Mouse (Mus musculus): ENCODE measurements around the gene Tnnc2. TPM values are rescaled to one million over a fixed set of nuclear protein-coding genes. Genes with fewer than 3 reads are reported as not detected.
"Not testable (repeated sequence)": the region's sequence is repeated elsewhere in the genome, so short reads cannot be mapped to it uniquely, and the experiment has no call there.

Gene Tnnc2
- polyA plus RNA-seq, 1 experiment from 2014 or later, result 6.5 TPM

DNA sequence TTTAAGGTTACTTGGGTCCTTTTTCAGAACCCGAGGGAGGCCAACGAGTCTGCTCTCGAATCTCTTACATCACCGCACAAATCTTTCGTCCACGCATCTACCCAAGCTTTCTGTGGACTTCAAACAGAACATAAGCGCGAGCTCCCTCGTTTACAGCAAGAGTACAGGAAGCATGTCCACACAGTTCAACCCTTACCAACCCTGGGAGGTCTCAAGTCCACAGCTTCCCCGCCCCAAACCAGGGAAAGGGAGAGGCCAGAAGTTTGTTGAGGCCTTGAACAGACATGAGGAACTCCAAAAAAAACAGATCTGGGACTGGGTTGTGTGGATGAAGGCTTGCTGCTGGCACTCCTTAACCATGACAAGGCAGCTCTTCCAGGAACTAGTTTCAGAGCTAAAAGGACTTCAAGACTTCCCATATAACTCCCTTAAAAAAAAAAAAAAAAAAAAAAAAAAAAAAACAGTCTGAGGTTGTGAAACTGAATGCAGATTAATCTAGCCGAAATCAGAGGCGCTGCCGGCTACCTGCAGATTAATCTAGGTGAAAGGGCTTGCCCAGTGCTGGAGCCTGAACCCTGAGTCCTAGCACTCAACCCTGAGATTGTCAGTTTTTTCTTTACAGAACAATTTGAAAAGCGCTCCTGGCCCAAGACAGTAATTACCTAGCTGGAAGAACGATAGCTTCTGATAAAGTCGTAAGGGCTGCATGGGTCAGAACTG lies 23.6 kb upstream of the Tnnc2 start:
- Histone ChIP-seq H3K4me2 (ENCODE audit: low read depth, low read length) (peak overlapping the region; percentile 77), H3K27me3 (ENCODE audit: insufficient read depth, low read length) (no peaks in the 10 kb centered on the region), H3K27ac (ENCODE audit: low read depth) (peak overlapping the region; percentile 93), H3K4me3 (ENCODE audit: low read depth, low read length) (peak overlapping the region; percentile 85), H3K9ac (replicated peaks) (peak overlapping the region; percentile 82), H3K9me3 (ENCODE audit: low read length) (no peaks in the 10 kb centered on the region), H3K4me1 (ENCODE audit: insufficient read depth) (peaks cover 29% of the 10 kb centered on the region), H3K36me3 (replicated peaks; ENCODE audit: insufficient read depth, low read length) (peaks cover 21% of the 10 kb centered on the region)
- DNase-seq (no peak), ATAC-seq (no peak)
- no peak for TF ChIP-seq CTCF (IDR thresholded peaks at IDR 0.05; ENCODE audit: low read depth)
- WGBS (ENCODE audit: insufficient replicate concordance), result 73% methylated on average over 16 of the region's 16 CpGs

DNA sequence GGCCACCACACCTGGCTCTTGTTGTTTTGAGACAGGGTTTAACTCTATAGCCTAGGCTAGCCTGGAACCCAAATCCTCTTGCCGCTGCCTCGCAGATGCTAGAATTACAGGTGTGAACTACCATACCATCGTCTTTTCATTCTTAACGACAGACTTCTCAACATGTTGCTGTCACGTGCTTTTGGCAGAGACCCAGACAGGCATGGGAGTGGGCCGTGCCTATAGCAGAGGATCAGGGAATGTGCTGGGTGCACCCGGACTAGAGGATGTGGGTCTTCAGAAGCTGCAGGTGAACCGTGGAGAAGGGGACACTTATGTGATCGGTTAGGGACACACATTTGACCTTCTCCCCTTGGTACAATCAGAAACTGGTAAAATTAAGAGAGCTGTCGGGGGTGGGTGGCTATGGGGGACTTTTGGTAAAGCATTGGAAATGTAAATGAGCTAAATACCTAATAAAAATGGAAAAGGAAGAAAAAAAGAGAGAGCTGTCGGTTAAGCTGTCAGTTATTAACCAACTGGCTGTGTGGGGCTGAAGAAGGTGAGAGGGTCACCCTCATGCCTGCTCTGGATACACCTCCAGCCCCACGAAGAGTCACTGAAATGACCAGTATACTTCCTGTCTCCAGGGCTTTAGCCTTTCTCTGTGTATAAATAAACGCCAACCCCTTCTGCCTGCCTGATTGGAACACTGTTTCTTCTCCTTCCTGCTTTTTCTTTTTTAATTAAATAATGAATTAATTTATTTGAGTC lies 20.7 kb upstream of the Tnnc2 start:
- no peak for ATAC-seq
- no peaks in the 10 kb centered on the region for H3K27me3 ChIP-seq (ENCODE audit: insufficient read depth, low read length)
- H3K9me3 ChIP-seq (ENCODE audit: low read length), result no peaks in the 10 kb centered on the region
- H3K36me3 ChIP-seq (replicated peaks; ENCODE audit: insufficient read depth, low read length), result peaks cover 41% of the 10 kb centered on the region
- no peak overlapping the region for H3K4me3 ChIP-seq (ENCODE audit: low read depth, low read length)
- TF ChIP-seq EP300 (IDR thresholded peaks at IDR 0.05; ENCODE audit: low read depth) (no peak), CTCF (IDR thresholded peaks at IDR 0.05; ENCODE audit: low read depth) (no peak)
- H3K9ac ChIP-seq (replicated peaks), result no peak overlapping the region
- WGBS (ENCODE audit: insufficient replicate concordance), result 86% methylated on average over 13 of the region's 13 CpGs
- H3K27ac ChIP-seq (ENCODE audit: low read depth), result no peak overlapping the region
- DNase-seq, result no peak
- peaks cover 14% of the 10 kb centered on the region for H3K4me1 ChIP-seq (ENCODE audit: insufficient read depth)
- H3K4me2 ChIP-seq (ENCODE audit: low read depth, low read length), result no peak overlapping the region

DNA sequence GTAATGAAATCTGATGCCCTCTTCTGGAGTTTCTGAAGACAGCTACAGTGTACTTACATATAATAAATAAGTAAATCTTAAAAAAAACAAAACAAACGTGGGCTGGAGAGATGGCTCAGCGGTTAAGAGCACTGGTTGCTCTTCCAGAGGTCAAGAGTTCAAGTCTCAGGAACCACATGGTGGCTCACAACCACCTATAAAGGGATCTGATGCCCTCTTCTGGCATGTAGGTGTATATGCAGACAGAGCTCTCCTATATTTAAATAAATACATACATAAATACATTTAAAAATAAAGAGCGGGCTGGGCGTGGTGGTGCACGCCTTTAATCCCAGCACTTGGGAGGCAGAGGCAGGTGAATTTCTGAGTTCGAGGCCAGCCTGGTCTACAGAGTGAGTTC lies 18.8 kb upstream of the Tnnc2 start:
- ATAC-seq; H3K9me3 ChIP-seq (ENCODE audit: low read length); H3K27me3 ChIP-seq (ENCODE audit: insufficient read depth, low read length); H3K9ac ChIP-seq (replicated peaks); DNase-seq; H3K27ac ChIP-seq (ENCODE audit: low read depth); H3K4me3 ChIP-seq (ENCODE audit: low read depth, low read length); H3K4me2 ChIP-seq (ENCODE audit: low read depth, low read length): not testable (repeated sequence)
- peak; percentile 59 for TF ChIP-seq CTCF (IDR thresholded peaks at IDR 0.05; ENCODE audit: low read depth)
- 72% methylated on average over 6 of the region's 6 CpGs for WGBS (ENCODE audit: insufficient replicate concordance)
- peaks cover 52% of the 10 kb centered on the region for H3K36me3 ChIP-seq (replicated peaks; ENCODE audit: insufficient read depth, low read length)
- peaks cover 13% of the 10 kb centered on the region for H3K4me1 ChIP-seq (ENCODE audit: insufficient read depth)

GRCm38 (mm10) chr2:164795868-164796267 lies 16.1 kb upstream of the Tnnc2 start:
- Histone ChIP-seq H3K27ac (ENCODE audit: low read depth) (no peak overlapping the region), H3K9me3 (ENCODE audit: low read length) (no peaks in the 10 kb centered on the region), H3K4me3 (ENCODE audit: low read depth, low read length) (no peak overlapping the region), H3K9ac (replicated peaks) (no peak overlapping the region), H3K27me3 (ENCODE audit: insufficient read depth, low read length) (no peaks in the 10 kb centered on the region), H3K36me3 (replicated peaks; ENCODE audit: insufficient read depth, low read length) (peaks cover 67% of the 10 kb centered on the region), H3K4me1 (ENCODE audit: insufficient read depth) (peaks cover 4% of the 10 kb centered on the region; the same call in 1 of the 2 replicates), H3K4me2 (ENCODE audit: low read depth, low read length) (no peak overlapping the region)
- ATAC-seq (no peak), DNase-seq (no peak)
- TF ChIP-seq EP300 (IDR thresholded peaks at IDR 0.05; ENCODE audit: low read depth) (no peak), CTCF (IDR thresholded peaks at IDR 0.05; ENCODE audit: low read depth) (no peak)
- WGBS (ENCODE audit: insufficient replicate concordance), result 87% methylated on average over 4 of the region's 4 CpGs

GRCm38 (mm10) chr2:164794293-164794692 lies 14.5 kb upstream of the Tnnc2 start:
- DNase-seq, result peak; percentile 88
- Histone ChIP-seq H3K9ac (replicated peaks) (no peak overlapping the region), H3K27me3 (ENCODE audit: insufficient read depth, low read length) (no peaks in the 10 kb centered on the region), H3K4me3 (ENCODE audit: low read depth, low read length) (no peak overlapping the region), H3K9me3 (ENCODE audit: low read length) (no peaks in the 10 kb centered on the region), H3K27ac (ENCODE audit: low read depth) (no peak overlapping the region), H3K4me2 (ENCODE audit: low read depth, low read length) (no peak overlapping the region), H3K36me3 (replicated peaks; ENCODE audit: insufficient read depth, low read length) (peaks cover 60% of the 10 kb centered on the region), H3K4me1 (ENCODE audit: insufficient read depth) (peaks cover 4% of the 10 kb centered on the region; the same call in 1 of the 2 replicates)
- peak; percentile 47 for ATAC-seq
- WGBS (ENCODE audit: insufficient replicate concordance), result 30% methylated on average over 5 of the region's 5 CpGs
- peak; percentile 97 for TF ChIP-seq CTCF (IDR thresholded peaks at IDR 0.05; ENCODE audit: low read depth)
- TF ChIP-seq EP300 (IDR thresholded peaks at IDR 0.05; ENCODE audit: low read depth), result no peak

- Histone ChIP-seq H3K4me2 (ENCODE audit: low read depth, low read length) (no peak overlapping the region), H3K36me3 (replicated peaks; ENCODE audit: insufficient read depth, low read length) (peaks cover 57% of the 10 kb centered on the region)
- DNase-seq, result no peak
Observed at GRCm38 (mm10) chr2:164793772-164794171, 14.0 kb upstream of the Tnnc2 start.

More at GRCm38 (mm10) chr2:164793772-164794171, 14.0 kb upstream of the Tnnc2 start:
- Histone ChIP-seq H3K9ac (replicated peaks) (no peak overlapping the region), H3K4me3 (ENCODE audit: low read depth, low read length) (no peak overlapping the region), H3K4me1 (ENCODE audit: insufficient read depth) (peaks cover 6% of the 10 kb centered on the region), H3K27me3 (ENCODE audit: insufficient read depth, low read length) (no peaks in the 10 kb centered on the region), H3K27ac (ENCODE audit: low read depth) (no peak overlapping the region), H3K9me3 (ENCODE audit: low read length) (no peaks in the 10 kb centered on the region)
- ATAC-seq, result no peak
- WGBS (ENCODE audit: insufficient replicate concordance), result 81% methylated on average over 2 of the region's 2 CpGs
- no peak for TF ChIP-seq EP300 (IDR thresholded peaks at IDR 0.05; ENCODE audit: low read depth)
- TF ChIP-seq CTCF (IDR thresholded peaks at IDR 0.05; ENCODE audit: low read depth), result no peak
